Mouse (Mus musculus) gastrocnemius, adult 2 months (tissue): ENCODE measurements around the gene Pcbp3. TPM values are rescaled to one million over a fixed set of nuclear protein-coding genes. Genes with fewer than 3 reads are reported as not detected.

Experiments used
- DNase-seq: peaks from one replicate; pipeline ENCODE4 v3.0.0; 2022
- H3K27ac ChIP-seq: fragments of 200-600 bp; 2 replicates; pipeline ENCODE4 v1.8.1; 2022; ENCODE audit warnings: mild to moderate bottlenecking
- H3K4me3 ChIP-seq: fragments of 200-600 bp; 2 replicates; pipeline ENCODE4 v1.8.1; 2022; ENCODE audit warnings: mild to moderate bottlenecking, moderate library complexity
- CTCF ChIP-seq: fragments of 200-600 bp; IDR thresholded peaks from 2 replicates; pipeline ENCODE4 v1.8.1; 2022; ENCODE audit warnings: antibody characterized with exemption, mild to moderate bottlenecking, moderate library complexity
- intact Hi-C: fragments of 180-260 bp; cut with DNase I; formaldehyde crosslinking; loops from one replicate; pipeline ENCODE4 v1.15.1; 2025
- total RNA-seq, 2 experiments: library from RNA; stranded (reverse); gene quantifications; 2 replicates each; pipeline ENCODE4 v1.2.3; 2021

Pcbp3 gene
- total RNA-seq, 2 experiments from 2014 or later = 1.9 to 2.0 TPM

GRCm38 (mm10) chr10:76714303-76714702 lies 247.4 kb downstream of the Pcbp3 start:
- TF ChIP-seq CTCF = no peak
- no peak for DNase-seq
- Histone ChIP-seq H3K4me3 (no peak overlapping the region), H3K27ac (no peak overlapping the region)
- intact Hi-C loops = no loop called here

DNA sequence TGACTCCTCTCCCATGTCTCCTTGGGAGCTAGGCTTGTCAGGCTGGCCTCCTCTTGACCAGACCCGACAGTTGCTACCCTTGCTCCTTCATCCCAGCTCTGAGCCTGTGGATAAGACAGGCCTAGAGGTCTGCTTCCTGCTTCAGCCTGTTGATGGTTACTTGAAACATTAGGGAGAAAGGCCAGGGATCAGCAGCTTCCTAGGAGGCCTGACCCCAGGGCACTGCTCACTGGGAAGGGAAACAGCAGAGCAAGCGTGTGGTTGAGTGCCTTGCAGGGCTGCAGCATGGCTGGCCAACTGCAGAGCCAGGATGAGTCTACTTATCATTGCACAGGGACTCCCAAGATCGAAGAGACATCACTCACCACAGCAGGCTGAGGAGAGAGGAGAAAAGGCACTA lies 249.2 kb downstream of the Pcbp3 start:
- no peak overlapping the region for H3K4me3 ChIP-seq
- no peak for TF ChIP-seq CTCF
- no peak overlapping the region for H3K27ac ChIP-seq
- intact Hi-C loops = no loop called here
- no peak for DNase-seq

Other genes with a start within 250 kb of the Pcbp3 start
- gene Col6a1, start 235.7 kb downstream of the Pcbp3 start, total RNA-seq = 10 to 100 TPM; 30.5 to 59.0 TPM
- gene Slc19a1, start 70.4 kb upstream of the Pcbp3 start, total RNA-seq = 1 to 10 TPM; 5.6 to 6.3 TPM
- 1 to 10 TPM; 3.8 to 6.0 TPM for gene Col18a1, start 204.7 kb upstream of the Pcbp3 start, total RNA-seq